Mouse (Mus musculus): ENCODE measurements around the gene Bbx.

DNA sequence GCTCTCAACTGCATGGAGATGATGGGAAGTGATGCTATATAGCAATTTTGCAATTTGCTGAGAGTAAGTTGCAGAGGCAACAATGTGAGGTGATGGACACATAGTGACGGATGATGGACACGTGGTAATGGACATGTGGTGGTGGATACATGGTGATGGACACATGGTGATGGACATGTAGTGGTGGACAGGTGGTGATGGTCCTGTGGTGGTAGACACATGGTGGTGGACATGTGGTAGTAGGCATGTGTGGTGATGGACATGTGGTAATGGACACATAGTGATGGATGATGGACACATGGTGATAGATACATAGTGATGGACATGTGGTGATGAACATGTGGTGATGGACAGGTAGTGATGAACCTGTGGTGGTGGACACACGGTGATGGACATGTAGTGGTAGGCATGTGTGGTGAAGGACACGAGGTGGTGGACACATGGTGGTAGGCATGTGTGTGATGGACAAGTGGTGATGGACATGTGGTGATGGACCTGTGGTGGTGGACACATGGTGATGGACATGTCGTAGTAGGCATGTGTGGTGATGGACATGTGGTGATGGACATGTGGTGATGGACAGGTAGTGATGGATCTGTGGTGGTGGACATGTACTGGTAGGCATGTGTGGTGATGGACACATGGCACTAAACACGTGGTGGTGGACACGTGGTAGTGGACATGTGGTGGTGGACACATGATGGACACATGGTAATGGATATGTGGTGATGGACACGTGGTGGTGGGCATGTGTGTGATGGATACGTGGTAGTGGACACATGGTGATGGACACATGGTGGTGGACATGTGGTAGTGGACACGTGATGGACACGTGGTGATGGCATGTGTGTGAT is 271.5 kb downstream of the Bbx start:
- TF ChIP-seq POLR2A (IDR thresholded peaks at IDR 0.05; ENCODE audit: borderline replicate concordance, extremely low read depth, insufficient read depth, insufficient read length, poor library complexity, severe bottlenecking): no peak
- TF ChIP-seq CTCF (IDR thresholded peaks at IDR 0.05; ENCODE audit: borderline replicate concordance, extremely low read depth, insufficient read depth, insufficient read length): no peak
